Mouse (Mus musculus) natural killer cell, adult 2 months (primary cell): Measurements from ENCODE around the gene Foxs1.

Experiments
- DNase-seq, 2 experiments: peaks; one replicate each; pipeline ENCODE4 v3.0.0; 2022; ENCODE audit warnings: low spot score in 2 of 2

Gene Foxs1

DNA sequence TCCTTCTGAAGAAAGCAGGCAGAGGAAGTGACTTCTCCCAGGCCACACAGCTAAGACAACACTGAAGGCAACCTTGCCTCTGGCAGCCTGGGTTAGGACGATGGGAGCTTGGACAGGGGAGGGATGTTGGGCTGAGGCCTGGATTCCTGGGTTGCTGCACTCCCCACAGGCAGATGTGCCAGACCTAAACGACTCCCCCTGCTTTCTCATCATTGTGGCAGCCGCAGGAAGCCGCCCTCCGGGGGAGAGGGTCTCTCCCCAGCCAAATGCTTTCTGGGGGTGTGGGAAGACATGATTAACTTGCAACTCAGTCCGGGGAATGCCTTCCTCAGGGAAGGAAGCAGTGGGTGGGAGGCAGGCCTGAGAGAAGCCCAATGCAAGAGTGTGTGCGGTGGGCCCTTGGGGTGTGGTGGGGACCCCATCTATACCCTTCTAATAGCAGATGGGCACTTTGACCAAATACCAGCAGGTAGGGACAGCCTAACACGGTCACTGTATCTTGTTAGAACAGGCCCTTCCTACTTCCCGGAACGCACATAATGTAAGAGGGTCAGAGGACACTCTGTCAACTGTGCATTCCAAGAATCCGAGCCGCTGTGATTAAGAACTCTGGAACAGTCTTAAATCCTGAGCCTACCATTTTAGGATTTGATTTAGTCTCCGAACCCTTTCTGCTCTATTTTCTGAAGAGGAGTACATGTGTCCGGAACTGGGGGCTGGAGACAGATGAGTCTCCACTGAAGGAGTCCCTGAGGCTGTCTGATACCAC, 4.6 kb downstream of the Foxs1 start:
- DNase-seq: no peak

DNA sequence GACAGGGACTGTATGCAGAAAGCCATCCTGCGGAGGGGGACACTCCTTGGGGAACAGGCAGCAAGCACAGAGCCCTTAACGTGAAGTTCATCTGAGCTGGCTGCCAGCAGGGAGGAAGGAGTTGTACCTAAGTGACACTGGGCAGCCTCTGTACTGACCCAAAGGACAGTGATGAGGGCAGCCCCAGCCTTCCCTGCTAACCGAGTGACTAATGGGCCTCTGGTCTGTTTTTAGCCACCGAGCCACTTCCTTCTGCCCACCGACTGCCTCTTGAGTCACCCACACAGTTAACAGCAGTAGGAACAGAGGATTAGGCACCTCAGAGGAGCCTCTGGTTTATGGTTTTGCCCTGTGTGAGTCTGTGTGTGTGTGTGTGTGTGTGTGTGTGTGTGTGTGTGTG, 5.6 kb downstream of the Foxs1 start:
- DNase-seq: no peak

DNA sequence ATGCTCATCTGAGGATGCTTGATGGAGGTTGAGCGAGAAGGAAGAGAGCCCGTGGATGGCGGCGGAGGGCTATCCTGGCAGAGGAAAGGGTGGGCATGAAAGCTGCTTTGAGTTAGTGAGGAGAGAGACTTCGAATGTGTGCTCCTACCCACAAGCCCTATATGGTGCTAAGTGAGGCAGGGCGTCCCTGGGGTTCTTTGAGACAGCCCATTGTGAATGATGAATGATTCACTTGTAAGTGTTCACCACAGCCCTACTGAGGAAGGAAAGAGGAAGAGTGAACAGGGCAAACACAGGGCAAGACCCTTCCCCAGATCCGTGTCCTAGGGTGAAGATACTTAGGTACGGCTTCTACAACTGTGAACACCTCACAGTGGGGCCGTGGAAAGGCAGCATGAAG, 6.1 kb downstream of the Foxs1 start:
- DNase-seq: no peak

DNA sequence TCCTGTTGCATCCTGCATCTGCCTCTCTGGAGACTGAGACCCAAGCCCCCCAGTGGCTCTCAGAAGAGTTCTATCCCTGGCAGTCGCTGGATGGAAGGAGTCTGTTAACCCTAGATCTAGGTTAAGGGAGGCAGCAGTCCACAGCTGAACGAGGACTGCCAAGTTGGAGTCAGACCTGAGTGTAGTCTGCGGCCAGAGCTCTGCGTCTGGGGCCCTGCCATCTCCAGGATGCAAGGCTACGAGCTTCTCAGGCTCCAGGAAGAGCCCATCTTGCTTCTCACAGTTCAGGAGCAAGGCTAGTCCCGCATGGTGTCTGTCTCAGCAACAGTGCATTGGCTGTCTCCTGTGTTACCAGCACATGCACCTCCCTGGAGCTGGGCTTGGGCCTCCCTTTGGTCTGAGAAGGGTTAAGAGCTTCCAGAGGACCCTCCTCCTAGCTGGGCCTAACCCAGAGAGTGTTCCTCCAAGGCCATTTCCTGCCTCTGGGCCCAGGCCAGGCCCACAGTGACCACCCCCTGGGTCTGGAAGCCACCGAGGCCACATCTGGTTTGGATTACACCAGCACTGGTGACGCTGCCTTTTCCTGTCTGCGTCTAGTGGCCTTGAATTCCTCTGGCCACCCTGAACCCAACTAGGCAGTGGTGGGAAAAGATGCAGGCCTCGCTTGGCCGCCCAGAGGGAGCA, 7.7 kb downstream of the Foxs1 start:
- DNase-seq: no peak

DNA sequence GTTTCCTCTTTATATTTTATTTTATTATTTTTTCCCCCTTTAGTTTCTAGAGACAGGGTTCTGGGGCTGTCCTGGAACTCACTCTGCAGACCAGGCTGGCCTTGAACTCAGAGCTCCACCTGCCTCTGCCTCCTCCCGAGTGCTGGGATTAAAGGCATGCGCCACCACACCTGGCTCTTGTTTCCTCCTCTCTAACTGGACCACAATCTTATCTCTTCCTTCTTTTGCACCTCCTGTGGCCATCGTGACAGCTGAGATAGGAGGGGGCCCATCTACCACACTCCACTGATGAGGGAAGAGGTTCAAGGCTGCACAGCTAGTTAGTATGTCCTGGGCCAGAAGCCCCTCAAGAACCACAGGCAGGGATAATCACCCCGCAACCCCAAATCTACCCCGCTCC, 8.5 kb downstream of the Foxs1 start:
- DNase-seq: no peak

DNA sequence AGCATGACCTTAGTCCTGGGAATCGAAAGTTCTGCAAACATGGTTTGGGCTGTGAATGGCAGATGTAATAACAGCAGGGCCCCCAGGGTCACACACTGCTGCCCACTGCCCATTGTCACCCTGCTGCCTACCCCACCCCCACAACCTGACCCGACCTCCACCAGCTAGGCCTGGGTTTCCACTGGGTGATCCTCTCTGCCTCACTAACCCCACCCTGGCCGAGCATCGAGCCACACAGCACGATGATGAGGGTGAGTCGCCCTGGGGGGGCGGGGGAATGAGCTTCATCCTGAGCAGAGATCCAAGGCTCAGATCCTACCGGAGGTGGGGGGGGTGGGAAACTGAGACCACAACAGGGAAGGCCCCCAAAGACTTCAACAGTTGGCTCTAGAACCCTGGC, 8.9 kb downstream of the Foxs1 start:
- DNase-seq: no peak

DNA sequence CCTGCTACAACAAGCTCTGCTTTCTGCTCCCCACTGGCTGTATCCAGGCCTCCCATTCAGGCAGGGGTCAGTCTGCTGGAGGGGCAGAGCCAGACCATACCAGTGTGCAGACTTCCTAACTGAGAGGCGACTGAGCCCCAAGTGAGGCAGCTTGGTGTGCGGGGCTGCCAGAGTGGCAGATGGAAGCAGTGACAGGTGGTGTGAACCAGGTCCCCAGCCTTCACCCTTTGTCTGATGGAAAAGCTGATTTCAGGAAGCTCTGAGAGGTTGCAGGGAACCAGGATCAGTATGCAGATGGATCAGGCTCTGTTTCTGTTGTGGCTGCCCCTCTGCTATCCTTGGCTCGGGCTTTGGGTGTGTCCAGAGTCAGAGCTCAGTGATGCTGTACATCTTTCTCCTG, 9.4 kb downstream of the Foxs1 start:
- DNase-seq: no peak

DNA sequence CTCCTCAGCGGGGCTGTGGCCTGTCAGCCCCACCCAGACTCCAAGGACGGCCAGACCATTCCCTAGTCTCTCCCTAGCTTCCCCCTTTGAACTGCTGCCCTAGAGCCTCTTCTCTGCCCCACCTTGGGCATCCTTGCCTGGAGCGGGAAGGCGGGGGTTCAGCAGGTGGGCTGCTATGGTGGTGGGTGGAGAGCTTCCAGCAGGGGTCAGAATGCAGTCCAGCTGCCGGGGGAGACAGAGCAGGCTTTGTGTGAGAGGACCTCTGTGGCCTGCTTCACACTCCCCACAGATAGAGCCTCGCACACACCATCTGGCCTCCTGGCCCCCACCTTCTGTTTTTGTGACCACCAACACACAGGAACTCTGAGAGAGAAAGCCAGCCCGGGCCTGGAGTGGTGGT, 10.6 kb downstream of the Foxs1 start:
- DNase-seq: no peak

DNA sequence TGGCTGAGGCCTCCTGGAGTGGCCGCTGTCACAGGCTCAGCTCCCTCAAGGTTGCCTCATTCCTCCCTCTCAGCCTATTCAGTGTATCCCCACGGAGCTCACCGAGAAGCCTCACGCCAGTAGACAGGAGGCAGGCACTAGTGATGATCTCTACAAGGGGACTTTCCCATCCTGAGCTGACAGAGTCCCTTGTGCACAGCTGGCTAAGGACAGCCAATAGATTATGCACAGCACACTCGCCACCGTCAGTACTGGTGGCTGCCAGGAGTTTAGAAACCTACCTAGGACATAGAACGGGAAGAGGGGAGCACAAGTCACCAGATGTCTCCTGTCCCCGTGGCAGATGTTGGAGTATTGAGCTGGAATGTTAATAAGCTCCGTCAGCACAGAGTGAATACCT, 15.3 kb downstream of the Foxs1 start:
- no peak for DNase-seq

DNA sequence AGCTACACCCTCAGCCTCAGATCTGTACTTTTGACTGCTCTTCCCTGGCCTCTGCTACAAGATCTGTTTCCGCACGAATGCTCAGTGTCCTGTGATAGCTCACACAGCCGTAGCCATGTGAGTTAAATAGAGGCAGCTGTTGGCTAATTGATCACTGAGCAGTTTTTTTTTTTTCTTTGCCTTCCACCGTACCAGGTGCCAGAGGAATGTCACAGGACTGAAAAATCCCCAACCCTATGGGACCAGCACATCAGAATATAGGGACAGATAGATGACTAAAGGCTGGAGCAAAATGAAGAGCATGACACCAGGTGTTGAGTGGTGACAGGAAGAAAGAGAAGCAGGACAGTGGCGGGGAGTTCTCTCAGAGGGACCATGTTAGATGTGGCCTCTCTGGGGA, 16.9 kb downstream of the Foxs1 start:
- DNase-seq: no peak

DNA sequence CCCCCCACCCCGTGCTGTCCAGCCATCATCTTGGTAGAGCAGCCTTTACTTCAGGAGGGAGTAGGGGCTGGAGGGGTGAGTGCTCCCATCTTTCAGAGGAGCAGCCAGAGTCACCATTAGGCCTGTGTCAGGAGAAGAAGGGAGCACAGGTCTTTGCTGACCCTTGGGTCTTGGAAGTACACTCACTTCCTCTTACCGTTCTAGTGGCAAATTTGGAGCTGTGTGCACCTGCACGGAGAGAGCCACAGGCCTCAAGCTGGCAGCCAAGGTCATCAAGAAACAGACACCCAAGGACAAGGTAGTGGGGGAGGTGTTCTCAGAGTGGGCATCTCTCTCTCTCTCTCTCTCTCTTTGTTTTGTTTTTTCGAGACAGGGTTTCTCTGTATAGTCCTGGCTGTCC, 17.6 kb downstream of the Foxs1 start:
- no peak for DNase-seq

DNA sequence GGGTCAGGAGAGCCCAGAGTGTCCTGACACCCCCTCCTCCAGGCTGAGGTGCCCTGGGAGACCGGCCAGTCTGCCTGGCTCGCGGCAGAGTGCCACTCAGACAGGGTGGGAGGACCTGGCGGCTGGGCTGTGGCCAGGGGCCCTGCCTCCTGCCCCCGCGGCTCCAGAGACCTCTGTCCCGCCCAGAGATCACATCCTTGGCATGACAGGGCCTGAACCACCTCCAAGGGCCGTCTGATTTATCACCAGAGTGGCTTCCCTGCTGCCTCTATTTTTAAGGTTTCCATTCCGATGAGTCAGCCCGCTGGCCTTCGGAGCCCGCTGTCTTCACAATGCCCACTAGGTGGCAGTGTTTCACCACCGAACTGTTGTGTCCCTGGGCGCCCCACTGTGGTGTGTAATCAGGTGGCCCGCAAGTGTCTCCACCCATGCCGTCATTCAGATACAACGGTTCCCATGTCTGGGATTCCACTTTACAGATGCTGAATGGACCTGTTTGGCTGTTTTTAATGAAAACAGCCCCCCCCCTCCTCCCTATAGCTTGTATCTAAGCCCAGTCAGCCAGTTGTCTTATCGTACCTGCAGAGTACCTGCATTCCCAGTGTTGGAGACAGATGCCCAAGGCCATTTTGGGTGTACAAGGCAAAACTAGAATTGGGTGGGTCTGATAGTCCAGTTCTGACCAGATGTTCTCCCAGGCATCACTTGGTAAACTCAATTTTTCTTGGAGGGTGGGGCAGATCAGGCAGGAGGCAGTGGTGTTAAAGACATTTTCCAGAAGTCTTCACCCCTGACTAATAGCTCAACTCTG, 18.5 kb downstream of the Foxs1 start:
- peak; percentile 75 to 77 for DNase-seq

DNA sequence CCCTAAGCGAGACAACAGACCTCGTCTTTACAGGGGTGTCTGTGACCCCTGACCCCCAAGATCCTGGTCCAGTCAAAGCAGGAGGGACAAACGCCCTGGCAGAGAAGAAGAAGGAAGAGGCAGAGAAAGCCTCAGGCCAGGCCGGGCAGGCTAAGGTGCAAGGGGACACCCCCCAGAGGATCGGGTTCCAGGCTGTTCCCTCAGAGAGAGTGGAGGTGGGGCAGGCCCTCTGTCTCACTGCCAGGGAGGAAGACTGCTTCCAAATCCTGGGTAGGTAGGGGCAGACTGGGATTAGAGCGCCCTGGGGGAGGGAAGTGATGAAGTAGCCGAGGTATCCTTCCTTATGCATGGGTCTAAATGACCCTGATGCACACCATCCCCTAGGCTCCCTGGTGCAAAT, 19.5 kb downstream of the Foxs1 start:
- DNase-seq: no peak

DNA sequence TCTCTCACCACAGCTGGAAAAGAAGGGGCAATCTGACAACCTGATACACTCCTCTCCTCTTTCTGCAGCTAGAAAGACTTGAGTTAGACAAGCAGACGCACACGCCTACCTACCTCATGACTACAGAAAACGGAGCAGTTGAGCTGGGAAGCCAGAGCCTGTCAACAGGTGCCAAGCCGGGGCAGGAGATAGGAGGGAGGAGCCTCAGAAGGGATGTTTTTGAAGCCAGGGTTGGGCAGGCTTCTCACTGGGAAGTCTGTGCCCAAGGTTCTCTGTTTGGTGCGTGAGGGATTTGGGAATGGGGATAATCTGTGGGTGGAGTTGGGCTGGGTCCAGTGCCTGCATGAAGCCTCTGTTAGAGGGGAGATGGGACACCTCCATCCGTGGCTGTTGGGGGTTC, 21.6 kb downstream of the Foxs1 start:
- DNase-seq: no peak

DNA sequence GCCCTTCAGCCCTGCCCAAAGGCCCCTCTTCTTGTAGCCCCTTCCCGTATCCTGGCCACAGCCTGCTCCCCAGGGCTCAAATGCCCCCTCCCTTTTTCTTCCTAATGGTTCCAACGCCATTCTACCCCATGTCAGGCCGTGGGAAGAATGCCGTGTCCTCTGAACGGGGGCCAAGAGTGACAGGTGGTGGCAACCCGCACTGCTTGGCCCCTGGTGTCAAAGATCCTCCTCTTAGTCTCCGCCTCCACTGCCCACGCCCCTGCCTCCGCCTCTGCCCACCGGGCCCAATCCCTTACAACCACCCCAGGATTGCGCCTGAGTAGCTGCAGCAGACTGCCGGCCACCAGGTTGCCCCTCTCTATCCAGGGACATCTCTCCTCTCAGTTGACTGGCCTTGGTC, 22.0 kb downstream of the Foxs1 start, which contains the start of gene Mylk2:
Gene Mylk2, plus strand, starts transcription at position 322 of the 400 bp plus-strand sequence.
- DNase-seq: no peak

DNA sequence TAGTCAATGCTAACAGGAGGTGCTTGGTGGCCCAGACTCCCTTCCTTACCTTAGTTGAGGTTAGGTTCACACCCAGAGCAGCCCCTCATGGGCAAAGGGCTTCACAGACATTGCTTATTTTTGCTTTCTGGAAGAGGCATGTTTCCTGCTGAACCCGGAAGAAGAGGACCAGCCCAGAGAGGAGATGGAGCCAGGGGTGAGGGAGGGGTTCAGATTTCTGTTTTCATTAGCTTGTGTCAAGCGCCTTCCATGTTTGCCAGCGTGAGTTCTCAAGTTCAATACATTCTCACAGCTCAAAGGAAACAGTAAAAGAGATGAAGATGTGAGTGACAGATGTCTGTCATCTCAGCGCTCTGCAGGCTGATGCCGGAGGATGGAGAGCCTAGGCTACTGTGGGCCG, 23.2 kb downstream of the Foxs1 start:
- DNase-seq: no peak

DNA sequence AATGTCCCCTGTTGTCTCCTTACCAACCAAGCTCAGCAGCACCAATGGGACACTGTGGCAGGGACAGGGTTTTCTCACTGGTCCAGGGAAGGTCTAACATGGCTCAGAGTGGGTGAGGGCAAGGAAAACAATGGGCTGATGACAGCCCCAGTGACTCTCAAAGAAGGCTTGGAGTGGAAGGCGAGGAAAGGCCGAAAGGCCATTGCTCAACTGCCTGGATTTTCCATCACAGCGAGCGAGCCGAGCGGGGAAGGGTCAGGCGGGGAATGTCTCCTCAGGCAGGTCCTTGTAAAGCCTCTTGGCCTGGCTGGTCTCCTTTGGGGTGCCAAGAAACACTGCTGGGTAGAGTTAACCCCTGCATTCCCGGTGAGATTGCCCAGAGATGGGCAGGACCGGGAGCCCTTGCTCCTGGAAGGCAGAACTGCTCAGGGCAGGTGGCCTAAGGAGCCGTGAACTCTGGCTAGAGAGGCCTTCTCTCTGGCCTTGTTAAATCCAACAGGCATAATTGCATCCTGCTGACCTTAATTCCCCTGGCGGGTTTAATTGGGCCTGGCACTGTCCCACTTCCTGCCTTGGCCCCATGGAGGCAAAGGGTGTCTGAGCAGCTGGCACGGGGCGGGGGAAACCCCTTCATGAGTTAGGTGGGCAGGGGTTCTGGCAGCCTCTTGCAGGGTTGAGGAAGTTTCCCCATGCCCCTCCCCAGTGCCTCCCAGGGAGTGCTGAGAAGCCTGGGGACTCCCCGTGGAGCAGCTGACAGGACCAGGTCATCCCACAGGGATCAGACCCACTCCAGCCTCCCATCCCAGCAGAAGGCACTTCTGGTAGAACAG, 25.7 kb downstream of the Foxs1 start:
- no peak for DNase-seq

DNA sequence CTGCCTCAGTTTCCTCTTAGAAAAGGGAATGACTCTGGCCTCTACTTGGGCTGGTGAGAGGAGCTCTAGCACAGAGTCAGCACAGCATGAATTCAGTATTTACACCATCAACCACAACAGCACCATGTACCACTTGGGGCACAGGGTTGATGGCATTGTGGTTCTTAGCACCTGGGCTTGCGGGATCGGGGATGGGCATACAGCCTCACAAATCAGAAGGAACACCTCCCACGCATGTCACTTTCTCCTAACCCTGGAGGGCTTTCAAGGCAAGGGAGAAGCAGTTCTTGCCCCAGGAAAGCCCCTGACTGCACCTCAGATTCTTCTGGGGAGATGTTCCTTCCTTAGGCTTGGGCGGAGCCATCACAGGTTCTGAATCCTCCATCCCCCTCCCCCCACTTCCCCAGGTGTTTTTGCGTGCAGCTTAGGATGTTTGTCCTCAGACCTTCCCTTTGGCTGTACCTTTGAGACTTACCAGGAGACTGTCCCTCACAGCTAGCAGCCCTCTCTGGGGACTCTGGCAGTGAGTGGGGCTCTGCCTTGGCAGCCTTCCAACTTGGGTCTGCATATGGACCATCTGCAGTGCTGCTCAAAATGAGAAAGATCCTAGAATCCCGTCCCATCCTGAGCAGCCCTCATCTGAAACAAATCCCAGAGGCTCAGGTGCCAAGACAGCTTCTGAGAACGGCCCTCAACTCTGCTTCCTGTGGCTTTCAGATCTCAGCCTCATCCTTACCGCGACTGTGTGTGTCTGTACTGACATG, 26.6 kb downstream of the Foxs1 start:
- DNase-seq: peak; percentile 24 to 49

DNA sequence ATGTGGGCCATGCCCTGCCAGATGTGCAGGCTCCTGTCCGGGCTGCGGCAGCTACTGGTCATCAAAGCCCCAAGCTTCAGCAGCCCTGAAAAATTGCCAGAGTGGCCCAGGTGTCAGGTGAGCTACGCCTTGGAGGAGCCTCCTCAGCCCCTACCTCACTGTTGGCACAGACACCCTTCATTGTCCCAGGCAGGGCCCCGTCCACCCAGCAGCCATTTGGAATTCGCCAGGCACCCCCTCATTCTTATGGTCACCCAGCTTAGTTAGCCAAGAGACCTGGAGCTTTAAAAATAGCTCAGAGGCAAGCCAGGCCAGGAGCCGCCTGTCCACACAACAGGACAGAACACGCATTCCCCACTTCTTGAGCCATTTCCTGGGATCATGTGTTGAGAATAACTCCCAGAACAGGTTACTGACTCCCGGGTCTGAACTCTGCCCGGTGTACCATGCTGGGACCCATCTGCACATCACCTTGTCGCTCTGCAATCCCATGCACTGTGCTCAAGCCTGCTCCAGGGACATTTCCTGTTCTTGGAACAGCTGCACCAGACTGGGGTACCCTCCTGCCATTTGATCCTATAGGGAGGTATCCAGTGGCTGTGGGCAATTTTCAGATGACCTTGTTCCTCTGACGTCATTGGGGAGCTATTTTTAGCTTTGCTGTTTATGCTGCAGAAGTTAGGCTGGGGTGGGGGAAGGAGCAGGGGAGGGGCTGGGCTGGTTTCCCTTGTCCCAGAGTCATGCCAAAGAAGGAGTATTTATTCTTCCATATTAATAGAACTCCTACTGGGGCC, 27.8 kb downstream of the Foxs1 start:
- DNase-seq: no peak

DNA sequence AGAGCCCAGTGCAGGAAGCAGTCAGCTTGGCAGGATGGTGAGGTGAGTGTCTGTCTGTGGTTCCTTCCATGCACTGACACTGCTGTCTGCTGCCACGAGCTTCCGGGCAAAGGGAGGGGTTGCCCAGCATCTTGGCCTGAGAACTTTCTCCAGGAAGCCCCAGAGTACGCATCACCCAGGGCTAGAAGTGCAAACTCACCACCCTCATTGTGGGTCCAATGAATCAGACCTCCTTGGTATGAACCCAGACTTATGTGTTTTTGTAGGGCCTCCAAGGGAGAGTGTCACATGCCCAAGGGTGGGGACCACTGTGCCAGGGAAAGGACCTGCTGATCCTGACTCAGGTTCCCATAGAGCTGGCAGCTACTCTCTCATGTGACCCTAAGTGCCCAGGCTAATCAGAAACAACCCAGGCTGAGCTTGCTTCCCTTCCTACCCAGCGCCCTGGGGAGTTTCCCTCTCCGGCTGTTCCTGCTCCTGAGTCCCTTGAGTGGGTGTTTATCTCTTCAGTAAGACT, 28.8 kb downstream of the Foxs1 start:
- peak; percentile 69 to 80 for DNase-seq
